Mouse (Mus musculus) left cerebral cortex, postnatal 25 days (tissue): Measurements from ENCODE around the gene Cdk5rap2. TPM values are rescaled to one million over a fixed set of nuclear protein-coding genes. Genes with fewer than 3 reads are reported as not detected.
A peak's percentile ranks its signal among the peaks of the same experiment; 100 is the strongest.

ENCODE experiments used
- DNase-seq, 2 experiments: peaks; one replicate each; pipeline ENCODE4 v3.0.0; 2022; ENCODE audit warnings: low spot score in 2 of 2, mixed read lengths in 1 of 2
- intact Hi-C: fragments of 180-260 bp; cut with DNase I; formaldehyde crosslinking; loops from one replicate; pipeline ENCODE4 v1.15.1; 2025
- total RNA-seq, 2 experiments: library from RNA; stranded (reverse); gene quantifications; 2 replicates each; pipeline ENCODE4 v1.2.3; 2021

Cdk5rap2 gene
- total RNA-seq, 2 experiments from 2014 or later = 7.0 to 8.9 TPM

GRCm38 (mm10) chr4:70272943-70273342 lies 137.3 kb downstream of the Cdk5rap2 start:
- intact Hi-C loops = no loop called here
- DNase-seq = peak in 1 of 2 experiments; percentile 54

- DNase-seq = peak in 1 of 2 experiments; percentile 46
These were observed 137.7 kb downstream of the Cdk5rap2 start for GRCm38 (mm10) chr4:70272527-70272926.

GRCm38 (mm10) chr4:70267213-70267906 lies 142.9 kb downstream of the Cdk5rap2 start:
- no peak for DNase-seq
- intact Hi-C loops = loop anchor here (2.0 kb wide), 1 partner anchor 89 kb away; no protein-coding TSS in a partner anchor

More at GRCm38 (mm10) chr4:70272527-70272926, 137.7 kb downstream of the Cdk5rap2 start:
- intact Hi-C loops = no loop called here

GRCm38 (mm10) chr4:70265248-70265647 lies 145.0 kb downstream of the Cdk5rap2 start:
- intact Hi-C loops = loop anchor here (2.0 kb wide), 1 partner anchor 42 kb away; no protein-coding TSS in a partner anchor
- DNase-seq = peak; percentile 42 to 50

- intact Hi-C loops = no loop called here
- no peak for DNase-seq
These were observed 147.4 kb downstream of the Cdk5rap2 start for GRCm38 (mm10) chr4:70262850-70263249.

- no peak for DNase-seq
- intact Hi-C loops = no loop called here
These were observed 148.9 kb downstream of the Cdk5rap2 start for GRCm38 (mm10) chr4:70261315-70261714.

- DNase-seq = no peak
These were observed 149.8 kb downstream of the Cdk5rap2 start for GRCm38 (mm10) chr4:70260419-70260807.

GRCm38 (mm10) chr4:70259726-70260418 lies 150.4 kb downstream of the Cdk5rap2 start:
- intact Hi-C loops = loop anchor here (2.0 to 5.0 kb wide), 2 partner anchors 38 to 497 kb away; no protein-coding TSS in a partner anchor
- peak; percentile 37 to 82 for DNase-seq

More at GRCm38 (mm10) chr4:70260419-70260807, 149.8 kb downstream of the Cdk5rap2 start:
- intact Hi-C loops = no loop called here

GRCm38 (mm10) chr4:70258826-70259225 lies 151.4 kb downstream of the Cdk5rap2 start:
- peak; percentile 9 to 75 for DNase-seq
- intact Hi-C loops = loop anchor here (1.0 to 5.0 kb wide), 4 partner anchors 29 to 496 kb away; no protein-coding TSS in a partner anchor

- DNase-seq = peak; percentile 67 to 95
- intact Hi-C loops = loop anchor here (1.0 to 5.0 kb wide), 4 partner anchors 28 to 495 kb away; no protein-coding TSS in a partner anchor
These were observed 152.0 kb downstream of the Cdk5rap2 start for GRCm38 (mm10) chr4:70258205-70258604.

GRCm38 (mm10) chr4:70251782-70252181 lies 158.5 kb downstream of the Cdk5rap2 start:
- no peak for DNase-seq
- intact Hi-C loops = no loop called here

- intact Hi-C loops = no loop called here
- no peak for DNase-seq
These were observed 164.5 kb downstream of the Cdk5rap2 start for GRCm38 (mm10) chr4:70245706-70246105.

- DNase-seq = no peak
- intact Hi-C loops = no loop called here
These were observed 166.6 kb downstream of the Cdk5rap2 start for GRCm38 (mm10) chr4:70243561-70244120.

GRCm38 (mm10) chr4:70239731-70240130 lies 170.5 kb downstream of the Cdk5rap2 start:
- intact Hi-C loops = no loop called here
- no peak for DNase-seq

- intact Hi-C loops = no loop called here
- no peak for DNase-seq
These were observed 171.4 kb downstream of the Cdk5rap2 start for GRCm38 (mm10) chr4:70238862-70239261.

GRCm38 (mm10) chr4:70232383-70232782 lies 177.9 kb downstream of the Cdk5rap2 start:
- DNase-seq = no peak
- intact Hi-C loops = no loop called here

GRCm38 (mm10) chr4:70229874-70230273 lies 180.4 kb downstream of the Cdk5rap2 start:
- DNase-seq = peak; percentile 50 to 93
- intact Hi-C loops = loop anchor here (1.0 to 2.0 kb wide), 2 partner anchors 28 to 43 kb away; no protein-coding TSS in a partner anchor

GRCm38 (mm10) chr4:70228350-70228749 lies 181.9 kb downstream of the Cdk5rap2 start:
- no peak for DNase-seq
- intact Hi-C loops = no loop called here

- DNase-seq = no peak
- intact Hi-C loops = no loop called here
These were observed 182.6 kb downstream of the Cdk5rap2 start for GRCm38 (mm10) chr4:70227667-70228066.

- intact Hi-C loops = loop anchor here (5.0 kb wide), 1 partner anchor 33 kb away; no protein-coding TSS in a partner anchor
These were observed 185.7 kb downstream of the Cdk5rap2 start for GRCm38 (mm10) chr4:70224503-70224902.

More at GRCm38 (mm10) chr4:70224503-70224902, 185.7 kb downstream of the Cdk5rap2 start:
- DNase-seq = no peak
